Mouse (Mus musculus): ENCODE data around the gene Ptprr.

- no peak for TF ChIP-seq CTCF (IDR thresholded peaks at IDR 0.05; ENCODE audit: low read depth, low read length)
- no peak for TF ChIP-seq POLR2A (IDR thresholded peaks at IDR 0.05; ENCODE audit: extremely low read depth, insufficient read depth, low read length)
Measured at GRCm38 (mm10) chr10:116140226-116140625, 122.2 kb downstream of the Ptprr start.
